Mouse (Mus musculus): ENCODE results near the gene Lect2.

- TF ChIP-seq CTCF (IDR thresholded peaks at IDR 0.05; ENCODE audit: low read depth, low read length) (no peak), POLR2A (IDR thresholded peaks at IDR 0.05; ENCODE audit: extremely low read depth, insufficient read depth, low read length) (no peak)
These were observed 43.6 kb upstream of the Lect2 start for GRCm38 (mm10) chr13:56591939-56592338.

Measured in liver, adult 2 months (tissue).